Mouse (Mus musculus) olfactory bulb, adult 2 months (tissue): Measurements from ENCODE around the gene Ric8b. TPM values are rescaled to one million over a fixed set of nuclear protein-coding genes. Genes with fewer than 3 reads are reported as not detected.

ENCODE experiments used
- H3K27ac ChIP-seq: fragments of 200-500 bp; 2 replicates; pipeline ENCODE4 v1.5.1; 2012; ENCODE audit warnings: low read depth, low read length; ENCODE audit not compliant: insufficient read depth
- H3K4me1 ChIP-seq: fragments of 200-500 bp; 2 replicates; pipeline ENCODE4 v1.6.1; 2012; ENCODE audit warnings: low read length; ENCODE audit not compliant: control insufficient read depth, insufficient read depth
- H3K4me3 ChIP-seq: fragments of 200-500 bp; 2 replicates; pipeline ENCODE4 v1.5.1; 2012; ENCODE audit warnings: mild to moderate bottlenecking, low read depth, low read length, moderate library complexity; ENCODE audit not compliant: insufficient read depth
- CTCF ChIP-seq: fragments of 200-500 bp; IDR thresholded peaks from 2 replicates; pipeline ENCODE4 v1.5.1; 2012; ENCODE audit warnings: low read depth, mild to moderate bottlenecking, low read length, moderate library complexity; ENCODE audit not compliant: insufficient read depth
- POLR2A ChIP-seq: fragments of 200-500 bp; IDR thresholded peaks from 2 replicates; pipeline ENCODE4 v1.6.1; 2012; ENCODE audit warnings: mild to moderate bottlenecking, low read depth, low read length, moderate library complexity; ENCODE audit not compliant: insufficient read depth
- WGBS: fragments of 180-500 bp; shearing (Covaris S2); methylation state at CpG from one replicate; pipeline ENCODE4 v1.1.7; 2018; 5-methylcytosine and 5-hydroxymethylcytosine counted together
- polyA plus RNA-seq: library from polyadenylated mRNA; stranded (reverse); fragments of >200 nt; gene quantifications from 2 replicates; pipeline ENCODE4 v1.2.4, GENCODE M21; 2012; ENCODE audit warnings: low replicate concordance; ENCODE audit not compliant: missing spikeins, insufficient read depth, insufficient read length

The Ric8b gene
- polyA plus RNA-seq, 1 experiment: not detected

- WGBS: 55% methylated on average over 6 of the region's 6 CpGs
- Histone ChIP-seq H3K4me3 (no peak overlapping the region), H3K27ac (no peak overlapping the region), H3K4me1 (peaks cover 5% of the 10 kb centered on the region; the same call in 1 of the 2 replicates)
- TF ChIP-seq CTCF (no peak), POLR2A (no peak)
Measured at GRCm38 (mm10) chr10:84967645-84968044, 50.2 kb downstream of the Ric8b start.

GRCm38 (mm10) chr10:84968852-84969704 lies 51.7 kb downstream of the Ric8b start:
- 49% methylated on average over 12 of the region's 12 CpGs for WGBS
- Histone ChIP-seq H3K27ac (no peak overlapping the region), H3K4me3 (no peak overlapping the region), H3K4me1 (peaks cover 5% of the 10 kb centered on the region; the same call in 1 of the 2 replicates)
- TF ChIP-seq CTCF: no peak
- no peak for TF ChIP-seq POLR2A

GRCm38 (mm10) chr10:84975264-84975663 lies 57.8 kb downstream of the Ric8b start:
- Histone ChIP-seq H3K27ac (no peak overlapping the region), H3K4me1 (peaks cover 5% of the 10 kb centered on the region; the same call in 1 of the 2 replicates), H3K4me3 (no peak overlapping the region)
- WGBS: 89% methylated on average over 4 of the region's 4 CpGs
- TF ChIP-seq POLR2A (no peak), CTCF (no peak)

- 35% methylated on average over 8 of the region's 8 CpGs for WGBS
- TF ChIP-seq POLR2A (no peak), CTCF (no peak)
- H3K27ac ChIP-seq: no peak overlapping the region
- H3K4me3 ChIP-seq: no peak overlapping the region
- peaks cover 5% of the 10 kb centered on the region; the same call in 1 of the 2 replicates for H3K4me1 ChIP-seq
Measured at GRCm38 (mm10) chr10:84976588-84977351, 59.4 kb downstream of the Ric8b start.

GRCm38 (mm10) chr10:84980291-84980690 lies 62.9 kb downstream of the Ric8b start:
- TF ChIP-seq CTCF (no peak), POLR2A (no peak)
- Histone ChIP-seq H3K27ac (no peak overlapping the region), H3K4me3 (no peak overlapping the region), H3K4me1 (peaks cover 9% of the 10 kb centered on the region; the same call in 1 of the 2 replicates)
- 96% methylated on average over 5 of the region's 5 CpGs for WGBS

- peaks cover 10% of the 10 kb centered on the region for H3K4me1 ChIP-seq
- H3K27ac ChIP-seq: no peak overlapping the region
- TF ChIP-seq POLR2A (no peak), CTCF (no peak)
- 97% methylated on average over 2 of the region's 2 CpGs for WGBS
- H3K4me3 ChIP-seq: no peak overlapping the region
Measured at GRCm38 (mm10) chr10:84981441-84981840, 64.0 kb downstream of the Ric8b start.

- Histone ChIP-seq H3K4me3 (no peak overlapping the region), H3K4me1 (peaks cover 13% of the 10 kb centered on the region), H3K27ac (no peak overlapping the region)
- TF ChIP-seq CTCF: no peak
- no peak for TF ChIP-seq POLR2A
- 91% methylated on average over 7 of the region's 7 CpGs for WGBS
Measured at GRCm38 (mm10) chr10:84982675-84983074, 65.3 kb downstream of the Ric8b start.

GRCm38 (mm10) chr10:84985956-84986355 lies 68.5 kb downstream of the Ric8b start:
- Histone ChIP-seq H3K4me1 (peaks cover 13% of the 10 kb centered on the region), H3K4me3 (no peak overlapping the region), H3K27ac (no peak overlapping the region)
- 65% methylated on average over 9 of the region's 9 CpGs for WGBS
- TF ChIP-seq CTCF: no peak
- TF ChIP-seq POLR2A: no peak

- H3K4me3 ChIP-seq: no peak overlapping the region
- TF ChIP-seq CTCF (no peak), POLR2A (no peak)
- no peak overlapping the region for H3K27ac ChIP-seq
- peaks cover 13% of the 10 kb centered on the region for H3K4me1 ChIP-seq
- 83% methylated on average over 4 of the region's 4 CpGs for WGBS
Measured at GRCm38 (mm10) chr10:84987666-84988065, 70.2 kb downstream of the Ric8b start.
